Mouse (Mus musculus): ENCODE measurements around the gene Ccdc40.

Gene Ccdc40

DNA sequence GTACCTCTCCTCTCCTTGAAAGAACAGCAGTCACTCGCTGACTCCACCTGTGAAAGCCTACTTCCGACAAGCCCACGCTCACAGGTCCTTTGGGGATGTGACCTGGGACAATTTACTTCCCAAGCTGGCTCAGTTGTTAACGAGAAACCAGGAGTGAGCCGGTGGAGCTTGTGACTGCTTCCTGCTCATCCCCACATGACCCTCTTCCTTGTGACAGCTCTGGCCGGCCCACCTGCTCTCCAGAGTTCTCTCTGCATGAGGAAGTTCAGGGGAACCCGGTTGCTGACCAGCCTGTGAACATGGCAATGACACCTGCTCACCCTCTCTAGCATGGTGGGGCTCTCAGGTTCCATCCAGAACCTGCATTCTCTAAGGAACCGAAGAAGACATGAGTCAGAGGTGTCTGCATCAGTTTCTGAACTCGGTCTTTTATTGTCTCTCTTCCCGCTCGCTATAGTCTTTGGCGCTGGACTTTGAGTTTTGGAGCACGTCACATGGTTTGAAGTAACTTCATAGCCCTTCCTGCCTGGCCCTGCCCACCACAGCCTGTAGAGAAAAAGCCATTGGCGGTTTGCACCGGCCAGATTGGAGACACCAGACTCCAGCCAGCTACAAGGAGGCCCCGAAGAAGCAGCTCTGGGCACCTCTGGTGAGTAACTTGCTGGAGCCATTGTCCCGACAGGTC is 86.0 kb downstream of the Ccdc40 start:
- in situ Hi-C loops (cut with MboI; ENCODE audit: unreplicated experiment in 2 of 2) = no loop called here

Data from v-Abl transformed pro-B cells (cell line).